Mouse (Mus musculus) embryonic fibroblast, embryonic 13.5 days (primary cell): ENCODE measurements around the gene Arpp21. TPM values are rescaled to one million over a fixed set of nuclear protein-coding genes. Genes with fewer than 3 reads are reported as not detected.

Experiments
- H3K27ac ChIP-seq: 2 replicates; pipeline ENCODE4 v1.5.1; 2012; ENCODE audit warnings: low read length, control low read depth, inconsistent platforms; ENCODE audit not compliant: insufficient read depth
- H3K4me1 ChIP-seq: 2 replicates; pipeline ENCODE4 v1.6.1; 2011; ENCODE audit warnings: low read length; ENCODE audit not compliant: control insufficient read depth, insufficient read depth
- H3K4me3 ChIP-seq: 2 replicates; pipeline ENCODE4 v1.5.1; 2011; ENCODE audit warnings: mild to moderate bottlenecking, control low read depth, low read length; ENCODE audit not compliant: insufficient read depth
- CTCF ChIP-seq: IDR thresholded peaks from 2 replicates; pipeline ENCODE4 v1.5.1; 2011; ENCODE audit warnings: mild to moderate bottlenecking, control low read depth, low read length, moderate library complexity, borderline replicate concordance; ENCODE audit not compliant: insufficient read depth
- POLR2A ChIP-seq: IDR thresholded peaks from 2 replicates; pipeline ENCODE4 v1.6.1; 2011; ENCODE audit warnings: low read depth, mild to moderate bottlenecking, control low read depth, low read length, moderate library complexity
- polyA plus RNA-seq: library from polyadenylated mRNA; stranded (reverse); fragments of >200 nt; gene quantifications from 2 replicates; pipeline ENCODE4 v1.2.4, GENCODE M21; 2011; ENCODE audit warnings: low read depth; ENCODE audit not compliant: missing spikeins, insufficient read length

Arpp21 gene
- polyA plus RNA-seq, 1 experiment = not detected

DNA sequence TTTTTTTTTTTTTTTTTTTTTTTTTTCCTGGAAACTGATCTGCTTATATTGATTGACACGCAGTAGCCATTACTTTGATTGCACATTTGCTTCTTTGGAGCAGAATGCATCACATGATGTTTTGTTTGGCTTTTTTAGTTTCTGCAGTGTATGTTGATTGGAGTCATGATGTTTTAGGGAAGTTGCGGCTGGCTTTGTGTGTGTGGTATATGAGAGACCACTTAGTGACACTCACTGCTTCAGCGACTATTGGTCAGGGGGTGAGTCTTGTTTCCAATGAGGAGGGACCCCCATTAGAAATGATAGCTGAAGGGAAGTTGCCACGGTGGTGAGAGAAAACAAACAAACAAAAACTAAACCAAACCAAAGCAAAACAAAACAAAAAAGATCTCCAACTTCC, 55.7 kb downstream of the Arpp21 start:
- no peak for TF ChIP-seq CTCF
- no peak for TF ChIP-seq POLR2A
- no peak overlapping the region for H3K27ac ChIP-seq
- H3K4me1 ChIP-seq = no peaks in the 10 kb centered on the region
- no peak overlapping the region for H3K4me3 ChIP-seq

DNA sequence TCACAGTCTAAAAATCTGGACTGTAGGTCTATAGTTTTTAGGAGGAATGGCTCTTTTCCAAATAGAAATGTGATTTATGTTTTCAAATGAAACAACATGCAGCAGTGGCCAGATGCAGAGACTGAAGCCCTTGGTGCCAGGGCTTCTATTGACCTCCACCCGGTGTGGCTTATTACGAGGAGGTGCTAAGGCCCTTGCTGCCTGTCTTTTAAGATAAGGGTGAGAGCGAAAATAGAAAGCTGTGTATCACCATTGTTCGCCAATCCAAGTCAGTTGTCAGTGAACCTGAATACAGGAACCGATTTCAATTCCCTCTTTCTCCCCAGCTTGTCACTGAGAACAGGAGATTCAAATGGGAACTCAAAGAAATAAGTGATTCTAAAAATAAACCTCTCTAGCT, 57.3 kb downstream of the Arpp21 start:
- Histone ChIP-seq H3K4me1 (no peaks in the 10 kb centered on the region), H3K27ac (no peak overlapping the region), H3K4me3 (no peak overlapping the region)
- no peak for TF ChIP-seq POLR2A

DNA sequence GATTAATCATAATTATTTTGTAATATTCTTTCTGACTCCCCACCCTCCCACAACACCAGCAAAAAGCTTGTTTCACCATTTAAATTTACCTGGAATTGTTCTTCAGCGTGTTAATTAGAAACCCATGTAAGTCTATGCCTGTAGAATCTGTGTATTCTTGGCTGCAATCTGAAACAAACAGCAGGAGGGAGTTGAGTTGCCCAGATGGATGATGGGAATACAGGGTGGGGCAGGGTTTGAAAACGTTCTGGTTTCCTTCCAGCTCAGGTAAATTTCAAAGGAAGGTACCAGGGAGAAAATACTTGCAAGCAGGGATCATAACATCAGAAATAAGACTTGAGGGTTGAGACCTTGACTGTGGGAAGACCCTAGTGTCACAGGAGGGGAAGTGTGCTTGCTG, 58.2 kb downstream of the Arpp21 start:
- Histone ChIP-seq H3K27ac (no peak overlapping the region), H3K4me1 (no peaks in the 10 kb centered on the region), H3K4me3 (no peak overlapping the region)
- TF ChIP-seq CTCF (no peak), POLR2A (no peak)

DNA sequence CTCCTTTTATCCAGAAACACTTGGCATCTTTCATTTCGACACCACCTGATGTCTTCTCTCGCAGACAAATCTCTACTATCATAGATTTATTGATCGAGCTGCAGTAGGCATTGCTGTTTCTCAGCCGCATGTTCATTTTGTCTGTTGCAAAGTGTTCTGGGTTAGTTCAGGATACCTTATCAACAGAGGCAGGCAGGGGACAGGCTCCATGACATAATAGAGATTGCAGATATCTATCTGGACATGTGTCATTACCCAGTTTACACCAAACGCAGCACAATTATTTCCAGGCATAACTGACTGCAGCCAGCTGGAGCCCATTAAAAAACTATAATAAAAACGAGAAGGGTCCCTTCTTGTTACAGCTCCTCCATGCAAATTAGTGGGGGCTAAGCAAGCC, 59.4 kb downstream of the Arpp21 start:
- H3K4me3 ChIP-seq = no peak overlapping the region
- H3K27ac ChIP-seq = no peak overlapping the region
- H3K4me1 ChIP-seq = no peaks in the 10 kb centered on the region
- TF ChIP-seq CTCF (no peak), POLR2A (no peak)

DNA sequence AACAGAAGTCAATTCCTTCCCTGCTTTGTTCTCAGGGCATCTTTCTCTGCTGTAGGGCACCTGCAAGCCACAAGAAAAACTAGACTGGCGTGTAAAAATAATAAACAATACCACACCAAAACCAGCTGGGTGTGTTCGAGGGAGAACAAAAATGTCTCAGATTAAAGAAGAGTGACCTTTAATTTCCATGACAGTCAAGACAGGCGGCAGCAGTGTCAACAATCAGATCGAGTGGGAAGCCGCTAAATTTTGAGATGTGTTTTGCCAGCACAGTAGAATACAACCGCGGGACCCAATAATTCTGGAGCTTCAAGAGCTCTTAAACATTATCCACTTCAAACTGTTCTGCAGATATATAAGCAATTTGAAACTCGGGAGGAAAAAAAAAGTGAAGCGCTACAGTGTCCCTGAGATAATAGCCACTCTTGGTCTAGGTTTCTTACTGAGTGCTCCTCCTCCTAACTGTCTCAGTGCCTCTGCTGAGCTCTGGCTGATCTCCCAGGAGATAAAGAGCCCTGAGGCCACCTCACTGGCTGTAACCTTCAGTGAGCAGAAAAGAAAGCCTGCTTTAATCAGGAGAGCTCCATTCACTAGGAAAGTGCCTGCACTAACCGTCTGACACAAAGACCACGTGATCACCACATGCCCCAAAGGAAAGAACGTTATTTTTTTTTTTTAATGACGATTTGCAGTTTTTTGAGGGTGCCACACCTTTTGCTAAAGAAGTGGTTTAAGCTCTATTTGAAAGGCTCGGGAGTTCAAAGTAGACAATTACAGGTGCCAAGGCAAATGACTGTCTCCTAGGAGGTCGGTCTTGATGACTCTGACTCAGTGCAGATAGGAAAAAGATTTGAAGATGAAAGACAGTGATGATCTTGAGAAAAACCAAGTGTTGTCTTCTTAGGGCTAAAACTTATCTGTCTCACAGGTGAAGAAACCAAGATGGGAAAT, 61.1 kb downstream of the Arpp21 start:
- TF ChIP-seq POLR2A (no peak), CTCF (no peak)
- no peaks in the 10 kb centered on the region for H3K4me1 ChIP-seq
- no peak overlapping the region for H3K27ac ChIP-seq
- H3K4me3 ChIP-seq = no peak overlapping the region

DNA sequence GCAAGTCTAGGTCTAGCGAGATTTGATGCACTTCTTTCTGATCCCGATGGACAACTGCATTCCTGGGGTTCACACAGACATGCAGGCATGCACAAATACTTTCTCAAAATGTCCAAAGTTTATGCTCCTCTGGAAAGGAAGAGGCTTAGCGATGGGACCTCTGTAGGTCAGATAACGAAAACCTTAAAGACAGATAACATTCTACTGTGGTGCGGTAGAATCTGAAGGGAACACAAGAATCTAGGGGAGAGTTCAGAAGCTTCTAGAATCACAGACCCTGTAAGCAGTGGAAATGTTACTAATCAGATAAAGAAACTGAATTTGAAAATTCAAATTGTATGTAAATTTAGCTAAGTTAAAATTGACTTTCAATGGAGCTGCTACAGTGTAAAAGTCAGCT, 62.0 kb downstream of the Arpp21 start:
- Histone ChIP-seq H3K4me1 (no peaks in the 10 kb centered on the region), H3K4me3 (no peak overlapping the region), H3K27ac (no peak overlapping the region)
- TF ChIP-seq CTCF (no peak), POLR2A (no peak)

DNA sequence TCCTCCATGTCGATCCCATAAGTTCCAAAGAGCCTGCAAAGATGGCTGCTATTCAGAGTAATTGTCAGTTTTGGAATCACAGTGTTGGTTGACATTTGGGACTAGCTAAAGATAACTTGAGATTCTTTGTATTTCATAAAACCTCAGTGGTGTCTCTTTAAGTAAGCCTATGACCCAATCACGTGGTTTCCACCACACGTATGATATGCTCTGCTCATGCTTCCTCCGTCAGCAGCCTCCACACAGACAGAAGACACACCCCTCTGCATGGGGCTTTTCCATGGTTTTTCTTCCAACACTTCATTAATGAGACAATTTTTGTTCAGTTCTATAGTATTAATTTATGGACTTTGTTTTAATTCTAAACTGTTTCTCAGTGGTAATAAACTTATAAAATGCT, 71.1 kb downstream of the Arpp21 start:
- no peak overlapping the region for H3K4me3 ChIP-seq
- no peak for TF ChIP-seq CTCF
- TF ChIP-seq POLR2A = no peak
- no peaks in the 10 kb centered on the region for H3K4me1 ChIP-seq
- H3K27ac ChIP-seq = no peak overlapping the region

DNA sequence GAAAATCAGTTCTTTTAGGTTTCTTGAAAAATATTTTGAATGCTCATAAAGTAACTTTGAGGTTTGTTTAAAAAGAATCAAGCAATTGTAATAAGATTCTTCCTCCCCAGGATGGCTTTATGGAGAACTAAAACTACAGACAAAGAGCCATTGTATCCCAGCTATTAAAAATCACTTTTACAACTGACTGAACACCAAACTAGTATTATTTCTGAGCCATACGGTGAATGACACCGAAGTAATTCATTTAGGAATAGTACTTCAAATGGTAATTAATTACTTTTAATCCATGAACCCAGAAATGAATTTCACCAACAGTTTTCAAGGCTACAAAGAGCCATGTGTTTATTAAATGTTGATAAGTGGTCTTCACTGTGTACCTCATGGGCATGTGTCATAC, 74.8 kb downstream of the Arpp21 start:
- H3K4me3 ChIP-seq = no peak overlapping the region
- H3K4me1 ChIP-seq = no peaks in the 10 kb centered on the region
- no peak overlapping the region for H3K27ac ChIP-seq
- TF ChIP-seq POLR2A (no peak), CTCF (no peak)

DNA sequence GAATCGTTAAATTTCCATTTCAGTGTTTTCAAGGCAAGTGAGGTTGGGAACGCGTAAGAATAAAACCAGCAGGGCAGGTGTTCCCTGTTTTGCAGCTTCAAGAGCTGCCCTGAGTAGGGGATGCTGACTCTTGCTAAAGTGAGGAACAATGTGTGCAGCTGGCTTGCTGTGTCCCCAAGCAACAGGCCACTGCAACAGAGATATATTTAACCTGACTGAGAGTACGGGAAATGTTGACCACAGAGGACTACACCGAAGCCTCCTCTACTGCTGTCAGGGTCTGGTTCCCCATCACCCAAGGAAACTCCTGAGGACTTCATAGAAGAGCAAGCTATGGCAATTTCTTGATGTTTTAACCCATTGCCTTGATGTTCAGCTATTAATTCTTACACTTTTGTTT, 81.8 kb downstream of the Arpp21 start:
- Histone ChIP-seq H3K4me1 (no peaks in the 10 kb centered on the region), H3K27ac (no peak overlapping the region), H3K4me3 (no peak overlapping the region)
- TF ChIP-seq POLR2A (no peak), CTCF (no peak)

DNA sequence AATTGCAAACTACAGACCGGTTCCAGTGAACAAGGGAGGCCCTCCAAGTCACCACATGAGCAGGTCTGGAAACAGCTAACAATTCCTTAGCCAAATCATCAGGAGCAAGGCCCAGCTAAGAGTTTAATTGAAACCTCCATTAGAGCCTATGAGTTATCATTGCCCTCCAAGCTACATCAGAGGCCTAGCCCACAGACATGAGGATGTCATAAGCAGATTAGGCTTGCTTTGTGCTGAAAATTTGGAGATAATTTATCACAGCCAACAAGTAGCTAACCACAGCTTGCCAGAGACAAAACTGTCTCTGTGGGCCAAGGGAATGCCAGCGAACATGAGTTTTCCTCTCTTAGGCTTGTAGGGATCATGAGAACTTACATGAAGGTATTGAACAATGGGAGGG, 83.0 kb downstream of the Arpp21 start:
- TF ChIP-seq POLR2A = no peak
- TF ChIP-seq CTCF = no peak
- no peak overlapping the region for H3K4me3 ChIP-seq
- no peaks in the 10 kb centered on the region for H3K4me1 ChIP-seq
- H3K27ac ChIP-seq = no peak overlapping the region

DNA sequence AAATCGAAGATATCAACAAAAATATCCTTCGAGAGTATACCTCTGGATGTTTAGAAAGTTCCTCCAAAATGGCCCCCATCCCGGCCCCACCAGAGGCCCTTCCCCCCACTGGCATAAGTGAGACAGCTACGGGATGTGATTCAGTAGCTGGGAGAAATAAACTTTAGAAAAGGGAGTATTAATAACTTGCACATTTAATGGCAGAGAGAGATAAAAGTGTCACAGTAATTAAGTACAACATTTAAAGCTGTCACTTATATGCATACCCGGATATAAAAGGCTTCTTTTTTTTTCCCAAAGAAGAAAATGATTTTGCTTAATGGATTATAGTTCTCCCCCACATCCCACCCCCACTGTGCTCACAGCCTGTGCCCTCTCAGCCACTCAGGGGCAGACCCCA, 84.6 kb downstream of the Arpp21 start:
- TF ChIP-seq POLR2A = no peak
- TF ChIP-seq CTCF = no peak
- Histone ChIP-seq H3K4me1 (no peaks in the 10 kb centered on the region), H3K27ac (no peak overlapping the region), H3K4me3 (no peak overlapping the region)

DNA sequence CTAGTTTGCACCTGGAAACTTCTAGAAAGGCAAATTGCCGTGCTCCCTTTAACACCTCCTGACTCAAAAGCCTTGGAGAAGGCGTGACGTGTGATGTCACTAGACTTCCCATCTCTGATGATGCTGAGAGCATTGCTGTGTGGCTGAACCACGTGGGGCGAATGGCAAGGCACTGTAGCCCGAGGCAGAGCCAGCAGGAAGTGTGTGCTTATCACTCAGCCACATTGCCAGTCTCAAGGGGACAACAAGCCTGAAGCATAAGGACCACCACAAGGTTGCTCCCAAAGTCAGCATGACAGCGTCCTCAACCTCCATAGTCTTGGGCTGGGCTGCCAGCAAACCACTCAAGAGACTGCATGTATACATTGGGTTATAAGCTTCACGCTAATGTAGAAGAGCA, 95.1 kb downstream of the Arpp21 start:
- Histone ChIP-seq H3K27ac (no peak overlapping the region), H3K4me1 (no peaks in the 10 kb centered on the region), H3K4me3 (no peak overlapping the region)
- TF ChIP-seq POLR2A (no peak), CTCF (no peak)
